Mouse (Mus musculus) liver, embryonic 16.5 days (tissue): Measurements from ENCODE around the gene Zbtb3. TPM values are rescaled to one million over a fixed set of nuclear protein-coding genes. Genes with fewer than 3 reads are reported as not detected.

Experiments used
- ATAC-seq: fragments of 200-750 bp; cut with Nextera tagmentation; 2 replicates; pipeline ENCODE4 v1.8.0; 2017; ENCODE audit warnings: low read depth, mild to moderate bottlenecking, moderate number of reproducible peaks, moderate library complexity
- H3K27ac ChIP-seq: fragments of 300-500 bp; sonication (generic); 2 replicates; pipeline ENCODE4 v1.5.1; 2014; ENCODE audit warnings: mild to moderate bottlenecking, low read length
- H3K27me3 ChIP-seq: fragments of 300-500 bp; sonication (generic); 2 replicates; pipeline ENCODE4 v1.6.1; 2014; ENCODE audit warnings: low read depth, low read length, mixed read lengths; ENCODE audit not compliant: control insufficient read depth, insufficient read depth
- H3K36me3 ChIP-seq: fragments of 300-500 bp; sonication (generic); 2 replicates; pipeline ENCODE4 v1.6.1; 2014; ENCODE audit warnings: mild to moderate bottlenecking; ENCODE audit not compliant: control insufficient read depth, insufficient read depth
- H3K4me1 ChIP-seq: fragments of 300-500 bp; sonication (generic); 2 replicates; pipeline ENCODE4 v1.6.1; 2014; ENCODE audit warnings: low read depth, low read length, mixed read lengths; ENCODE audit not compliant: control insufficient read depth
- H3K4me2 ChIP-seq: fragments of 300-500 bp; sonication (generic); 2 replicates; pipeline ENCODE4 v1.6.1; 2014; ENCODE audit warnings: low read depth, low read length, mixed read lengths
- H3K4me3 ChIP-seq: fragments of 300-500 bp; sonication (generic); 2 replicates; pipeline ENCODE4 v1.5.1; 2014; ENCODE audit warnings: low read depth, mild to moderate bottlenecking, low read length
- H3K9ac ChIP-seq: fragments of 300-500 bp; sonication (generic); 2 replicates; pipeline ENCODE4 v1.6.1; 2014; ENCODE audit warnings: low read depth, low read length
- H3K9me3 ChIP-seq: fragments of 300-500 bp; sonication (generic); replicated peaks from 2 replicates; pipeline ENCODE4 v1.6.1; 2016; ENCODE audit warnings: low read length; ENCODE audit not compliant: control insufficient read depth
- WGBS: fragments of 180-500 bp; shearing (Covaris S2); extraction: QIAGEN DNeasy Blood & Tissue Kit; methylation state at CpG from one replicate; pipeline ENCODE4 v1.1.7; 2014; ENCODE audit not compliant: insufficient replicate concordance; 5-methylcytosine and 5-hydroxymethylcytosine counted together
- polyA plus RNA-seq: library from polyadenylated mRNA; unstranded; fragments of >200 nt; fragmentation: Nextera tagmentation; extraction: Ambion mirVana; gene quantifications from 2 replicates; pipeline ENCODE4 v1.2.1, GENCODE M21; 2015

The Zbtb3 gene
- polyA plus RNA-seq, 1 experiment from 2014 or later: 1.0 TPM

GRCm38 (mm10) chr19:8790171-8790570 lies 12.2 kb upstream of the Zbtb3 start:
- Histone ChIP-seq H3K27me3 (no peaks in the 10 kb centered on the region), H3K36me3 (peaks cover 26% of the 10 kb centered on the region), H3K27ac (no peak overlapping the region), H3K9ac (no peak overlapping the region), H3K4me1 (peaks cover 11% of the 10 kb centered on the region), H3K4me2 (no peak overlapping the region), H3K9me3 (no peaks in the 10 kb centered on the region), H3K4me3 (no peak overlapping the region)
- no peak for ATAC-seq
- WGBS: 60% methylated on average over 7 of the region's 7 CpGs

- no peaks in the 10 kb centered on the region for H3K9me3 ChIP-seq
- H3K4me1 ChIP-seq: peaks cover 23% of the 10 kb centered on the region
- under 1% methylated on average over 25 of the region's 25 CpGs for WGBS
- H3K9ac ChIP-seq: peak within 1 kb of the TSS; percentile 67
- peak; percentile 64 for ATAC-seq
- H3K4me2 ChIP-seq: peak within 1 kb of the TSS; percentile 69
- peak within 1 kb of the TSS; percentile 73 for H3K4me3 ChIP-seq
- H3K36me3 ChIP-seq: peaks cover 17% of the 10 kb centered on the region
- H3K27me3 ChIP-seq: no peaks in the 10 kb centered on the region
- peak within 1 kb of the TSS; percentile 66 for H3K27ac ChIP-seq
Measured at GRCm38 (mm10) chr19:8798264-8798946, 4.0 kb upstream of the Zbtb3 start, which contains the start of gene Polr2g. Polr2g (minus strand) TSS chr19:8798577.

- H3K4me2 ChIP-seq: peak overlapping the region; percentile 69
- H3K27me3 ChIP-seq: no peaks in the 10 kb centered on the region
- H3K27ac ChIP-seq: no peak overlapping the region
- H3K9me3 ChIP-seq: no peaks in the 10 kb centered on the region
- ATAC-seq: no peak
- H3K36me3 ChIP-seq: peaks cover 11% of the 10 kb centered on the region
- H3K4me1 ChIP-seq: peaks cover 23% of the 10 kb centered on the region
- H3K9ac ChIP-seq: no peak overlapping the region
- H3K4me3 ChIP-seq: peak overlapping the region; percentile 73
Measured at GRCm38 (mm10) chr19:8798947-8799315, 3.4 kb upstream of the Zbtb3 start.

- ATAC-seq: no peak
- no peaks in the 10 kb centered on the region for H3K27me3 ChIP-seq
- H3K27ac ChIP-seq: peak overlapping the region; percentile 78
- no peaks in the 10 kb centered on the region for H3K9me3 ChIP-seq
- peaks cover 12% of the 10 kb centered on the region for H3K4me1 ChIP-seq
- 74% methylated on average over 9 of the region's 9 CpGs for WGBS
- no peak overlapping the region for H3K4me3 ChIP-seq
- H3K36me3 ChIP-seq: peaks cover 10% of the 10 kb centered on the region
- no peak overlapping the region for H3K9ac ChIP-seq
- H3K4me2 ChIP-seq: peak overlapping the region; percentile 87; the same call in 1 of the 2 replicates
Measured at GRCm38 (mm10) chr19:8803204-8803780, 937 bp downstream of the Zbtb3 start.

GRCm38 (mm10) chr19:8803879-8804660 lies 1.7 kb downstream of the Zbtb3 start:
- no peak overlapping the region for H3K4me2 ChIP-seq
- WGBS: 68% methylated on average over 11 of the region's 11 CpGs
- no peak for ATAC-seq

GRCm38 (mm10) chr19:8806810-8807209 lies 4.5 kb downstream of the Zbtb3 start:
- 81% methylated on average over 5 of the region's 5 CpGs for WGBS

More at GRCm38 (mm10) chr19:8803879-8804660, 1.7 kb downstream of the Zbtb3 start:
- no peaks in the 10 kb centered on the region for H3K9me3 ChIP-seq
- no peak overlapping the region for H3K4me3 ChIP-seq
- H3K9ac ChIP-seq: no peak overlapping the region
- peaks cover 10% of the 10 kb centered on the region for H3K36me3 ChIP-seq
- peaks cover 12% of the 10 kb centered on the region for H3K4me1 ChIP-seq
- no peak overlapping the region for H3K27ac ChIP-seq
- H3K27me3 ChIP-seq: no peaks in the 10 kb centered on the region

GRCm38 (mm10) chr19:8815812-8816211 lies 13.5 kb downstream of the Zbtb3 start:
- H3K4me1 ChIP-seq: peaks cover 14% of the 10 kb centered on the region
- peaks cover 44% of the 10 kb centered on the region for H3K36me3 ChIP-seq
- WGBS: 81% methylated on average over 11 of the region's 11 CpGs
- H3K9me3 ChIP-seq: no peaks in the 10 kb centered on the region
- H3K4me3 ChIP-seq: no peak overlapping the region
- no peak overlapping the region for H3K4me2 ChIP-seq
- H3K27me3 ChIP-seq: no peaks in the 10 kb centered on the region
- ATAC-seq: no peak
- no peak overlapping the region for H3K27ac ChIP-seq
- no peak overlapping the region for H3K9ac ChIP-seq

More at GRCm38 (mm10) chr19:8806810-8807209, 4.5 kb downstream of the Zbtb3 start:
- H3K9me3 ChIP-seq: no peaks in the 10 kb centered on the region
- H3K4me2 ChIP-seq: no peak overlapping the region
- H3K27me3 ChIP-seq: no peaks in the 10 kb centered on the region
- H3K27ac ChIP-seq: peak overlapping the region; percentile 32; the same call in 1 of the 2 replicates
- H3K9ac ChIP-seq: no peak overlapping the region
- no peak for ATAC-seq
- H3K36me3 ChIP-seq: peaks cover 24% of the 10 kb centered on the region
- H3K4me1 ChIP-seq: peaks cover 9% of the 10 kb centered on the region
- H3K4me3 ChIP-seq: no peak overlapping the region

- Histone ChIP-seq H3K4me1 (peaks cover 16% of the 10 kb centered on the region), H3K27ac (no peak overlapping the region), H3K36me3 (peaks cover 36% of the 10 kb centered on the region), H3K9me3 (no peaks in the 10 kb centered on the region), H3K4me2 (peak overlapping the region; percentile 17), H3K27me3 (no peaks in the 10 kb centered on the region), H3K9ac (peak overlapping the region; percentile 37), H3K4me3 (peak overlapping the region; percentile 19; the same call in 1 of the 2 replicates)
- no peak for ATAC-seq
- 78% methylated on average over 3 of the region's 3 CpGs for WGBS
Measured at GRCm38 (mm10) chr19:8817001-8817400, 14.6 kb downstream of the Zbtb3 start.
